Mouse (Mus musculus) forebrain, embryonic 16.5 days (tissue): ENCODE data around the gene Atp2b1. TPM values are rescaled to one million over a fixed set of nuclear protein-coding genes. Genes with fewer than 3 reads are reported as not detected.
A peak's percentile ranks its signal among the peaks of the same experiment; 100 is the strongest.

ENCODE experiments used
- ATAC-seq: fragments of 200-750 bp; cut with Nextera tagmentation; 2 replicates; pipeline ENCODE4 v1.8.0; 2017; ENCODE audit warnings: mild to moderate bottlenecking, moderate library complexity
- H3K27ac ChIP-seq: fragments of 300-500 bp; sonication (generic); 2 replicates; pipeline ENCODE4 v1.5.1; 2014; ENCODE audit warnings: low read length, control low read depth
- H3K27me3 ChIP-seq: fragments of 300-500 bp; sonication (generic); replicated peaks from 2 replicates; pipeline ENCODE4 v1.6.1; 2014; ENCODE audit warnings: low read length; ENCODE audit not compliant: control insufficient read depth, insufficient read depth
- H3K36me3 ChIP-seq: fragments of 300-500 bp; sonication (generic); 2 replicates; pipeline ENCODE4 v1.6.1; 2014; ENCODE audit not compliant: control insufficient read depth, insufficient read depth
- H3K4me1 ChIP-seq: fragments of 300-500 bp; sonication (generic); replicated peaks from 2 replicates; pipeline ENCODE4 v1.6.1; 2014; ENCODE audit warnings: low read length; ENCODE audit not compliant: control insufficient read depth, insufficient read depth
- H3K4me2 ChIP-seq: fragments of 300-500 bp; sonication (generic); 2 replicates; pipeline ENCODE4 v1.6.1; 2014; ENCODE audit warnings: mild to moderate bottlenecking, low read length, control low read depth
- H3K4me3 ChIP-seq: fragments of 300-500 bp; sonication (generic); replicated peaks from 2 replicates; pipeline ENCODE4 v1.5.1; 2014; ENCODE audit warnings: mild to moderate bottlenecking, low read length, control low read depth
- H3K9ac ChIP-seq: fragments of 300-500 bp; sonication (generic); replicated peaks from 2 replicates; pipeline ENCODE4 v1.6.1; 2014; ENCODE audit warnings: low read depth, low read length, control low read depth
- H3K9me3 ChIP-seq: fragments of 300-500 bp; sonication (generic); 2 replicates; pipeline ENCODE4 v1.6.1; 2016; ENCODE audit warnings: low read length; ENCODE audit not compliant: control insufficient read depth
- WGBS: fragments of 180-500 bp; shearing (Covaris S2); extraction: QIAGEN DNeasy Blood & Tissue Kit; methylation state at CpG from one replicate; pipeline ENCODE4 v1.1.7; 2014; 5-methylcytosine and 5-hydroxymethylcytosine counted together
- polyA plus RNA-seq: library from polyadenylated mRNA; unstranded; fragments of >200 nt; fragmentation: Nextera tagmentation; extraction: Ambion mirVana; gene quantifications from 2 replicates; pipeline ENCODE4 v1.2.1, GENCODE M21; 2015

Atp2b1 gene
- polyA plus RNA-seq, 1 experiment from 2014 or later, result 200 TPM

GRCm38 (mm10) chr10:98951286-98952270 lies 37.4 kb downstream of the Atp2b1 start:
- no peak for ATAC-seq
- H3K4me3 ChIP-seq, result no peak overlapping the region
- 92% methylated on average over 17 of the region's 17 CpGs for WGBS

GRCm38 (mm10) chr10:98954230-98954993 lies 40.2 kb downstream of the Atp2b1 start:
- no peak overlapping the region for H3K4me2 ChIP-seq
- no peak overlapping the region for H3K4me3 ChIP-seq
- 0 out of 2 replicates have a peak, but pooled peaks cover 3% of the 10 kb centered on the region for H3K4me1 ChIP-seq
- no peaks in the 10 kb centered on the region for H3K27me3 ChIP-seq
- H3K9ac ChIP-seq, result no peak overlapping the region
- no peak for ATAC-seq
- H3K36me3 ChIP-seq, result no peaks in the 10 kb centered on the region
- H3K9me3 ChIP-seq, result no peaks in the 10 kb centered on the region
- 92% methylated on average over 12 of the region's 12 CpGs for WGBS
- H3K27ac ChIP-seq, result no peak overlapping the region

More at GRCm38 (mm10) chr10:98951286-98952270, 37.4 kb downstream of the Atp2b1 start:
- H3K4me2 ChIP-seq, result no peak overlapping the region
- no peaks in the 10 kb centered on the region for H3K9me3 ChIP-seq
- no peak overlapping the region for H3K9ac ChIP-seq
- H3K27me3 ChIP-seq, result no peaks in the 10 kb centered on the region
- H3K36me3 ChIP-seq, result no peaks in the 10 kb centered on the region
- no peak overlapping the region for H3K27ac ChIP-seq
- 0 out of 2 replicates have a peak, but pooled peaks cover 7% of the 10 kb centered on the region for H3K4me1 ChIP-seq

GRCm38 (mm10) chr10:98956124-98956523 lies 41.9 kb downstream of the Atp2b1 start:
- Histone ChIP-seq H3K4me1 (0 out of 2 replicates have a peak, but pooled peaks cover 3% of the 10 kb centered on the region), H3K9ac (no peak overlapping the region), H3K9me3 (no peaks in the 10 kb centered on the region), H3K27ac (no peak overlapping the region), H3K27me3 (no peaks in the 10 kb centered on the region), H3K36me3 (no peaks in the 10 kb centered on the region), H3K4me3 (no peak overlapping the region), H3K4me2 (no peak overlapping the region)
- ATAC-seq, result peak; percentile 18; the same call in 1 of the 2 replicates
- 77% methylated on average over 3 of the region's 3 CpGs for WGBS

- no peaks in the 10 kb centered on the region for H3K27me3 ChIP-seq
- H3K27ac ChIP-seq, result no peak overlapping the region
- H3K4me1 ChIP-seq, result 0 out of 2 replicates have a peak, but pooled peaks cover 6% of the 10 kb centered on the region
- no peak overlapping the region for H3K4me2 ChIP-seq
- ATAC-seq, result no peak
- no peaks in the 10 kb centered on the region for H3K36me3 ChIP-seq
- no peak overlapping the region for H3K4me3 ChIP-seq
- 64% methylated on average over 4 of the region's 4 CpGs for WGBS
- H3K9me3 ChIP-seq, result no peaks in the 10 kb centered on the region
- H3K9ac ChIP-seq, result no peak overlapping the region
Observed at GRCm38 (mm10) chr10:98958752-98959151, 44.5 kb downstream of the Atp2b1 start.

- Histone ChIP-seq H3K36me3 (no peaks in the 10 kb centered on the region), H3K9me3 (no peaks in the 10 kb centered on the region), H3K27ac (0 out of 2 replicates have a peak overlapping the region, but pooled peaks have one; percentile 10), H3K4me1 (0 out of 2 replicates have a peak, but pooled peaks cover 6% of the 10 kb centered on the region), H3K4me2 (no peak overlapping the region), H3K9ac (no peak overlapping the region), H3K27me3 (no peaks in the 10 kb centered on the region), H3K4me3 (no peak overlapping the region)
- ATAC-seq, result peak; percentile 83
- WGBS, result 43% methylated on average over 6 of the region's 6 CpGs
Observed at GRCm38 (mm10) chr10:98959385-98959784, 45.2 kb downstream of the Atp2b1 start.

- ATAC-seq, result no peak
- H3K36me3 ChIP-seq, result no peaks in the 10 kb centered on the region
- 0 out of 2 replicates have a peak, but pooled peaks cover 6% of the 10 kb centered on the region for H3K4me1 ChIP-seq
- no peak overlapping the region for H3K9ac ChIP-seq
- no peak overlapping the region for H3K27ac ChIP-seq
- no peak overlapping the region for H3K4me3 ChIP-seq
- 63% methylated on average over 5 of the region's 5 CpGs for WGBS
- no peaks in the 10 kb centered on the region for H3K9me3 ChIP-seq
- H3K27me3 ChIP-seq, result no peaks in the 10 kb centered on the region
- no peak overlapping the region for H3K4me2 ChIP-seq
Observed at GRCm38 (mm10) chr10:98960911-98961310, 46.7 kb downstream of the Atp2b1 start.

GRCm38 (mm10) chr10:98962092-98962491 lies 47.9 kb downstream of the Atp2b1 start:
- no peaks in the 10 kb centered on the region for H3K36me3 ChIP-seq
- H3K4me2 ChIP-seq, result no peak overlapping the region
- ATAC-seq, result no peak
- no peak overlapping the region for H3K27ac ChIP-seq
- 0 out of 2 replicates have a peak, but pooled peaks cover 6% of the 10 kb centered on the region for H3K4me1 ChIP-seq
- no peak overlapping the region for H3K4me3 ChIP-seq
- no peaks in the 10 kb centered on the region for H3K9me3 ChIP-seq
- WGBS, result 52% methylated on average over 8 of the region's 8 CpGs
- H3K27me3 ChIP-seq, result no peaks in the 10 kb centered on the region
- no peak overlapping the region for H3K9ac ChIP-seq

GRCm38 (mm10) chr10:98966407-98967215 lies 52.4 kb downstream of the Atp2b1 start:
- Histone ChIP-seq H3K4me1 (0 out of 2 replicates have a peak, but pooled peaks cover 3% of the 10 kb centered on the region), H3K27me3 (no peaks in the 10 kb centered on the region), H3K4me2 (no peak overlapping the region), H3K27ac (no peak overlapping the region), H3K9me3 (no peaks in the 10 kb centered on the region), H3K9ac (no peak overlapping the region), H3K36me3 (peaks cover 4% of the 10 kb centered on the region; the same call in 1 of the 2 replicates), H3K4me3 (no peak overlapping the region)
- 92% methylated on average over 13 of the region's 13 CpGs for WGBS
- ATAC-seq, result no peak
